Mouse (Mus musculus) thymus, postnatal 36 days (tissue): Measurements from ENCODE around the gene Gbp6.
"Not testable (repeated sequence)": the region's sequence is repeated elsewhere in the genome, so short reads cannot be mapped to it uniquely, and the experiment has no call there.

Experiments used
- DNase-seq, 2 experiments: peaks; one replicate each; pipeline ENCODE4 v3.0.0; 2022; ENCODE audit warnings: mixed read lengths in 2 of 2

Gene Gbp6

DNA sequence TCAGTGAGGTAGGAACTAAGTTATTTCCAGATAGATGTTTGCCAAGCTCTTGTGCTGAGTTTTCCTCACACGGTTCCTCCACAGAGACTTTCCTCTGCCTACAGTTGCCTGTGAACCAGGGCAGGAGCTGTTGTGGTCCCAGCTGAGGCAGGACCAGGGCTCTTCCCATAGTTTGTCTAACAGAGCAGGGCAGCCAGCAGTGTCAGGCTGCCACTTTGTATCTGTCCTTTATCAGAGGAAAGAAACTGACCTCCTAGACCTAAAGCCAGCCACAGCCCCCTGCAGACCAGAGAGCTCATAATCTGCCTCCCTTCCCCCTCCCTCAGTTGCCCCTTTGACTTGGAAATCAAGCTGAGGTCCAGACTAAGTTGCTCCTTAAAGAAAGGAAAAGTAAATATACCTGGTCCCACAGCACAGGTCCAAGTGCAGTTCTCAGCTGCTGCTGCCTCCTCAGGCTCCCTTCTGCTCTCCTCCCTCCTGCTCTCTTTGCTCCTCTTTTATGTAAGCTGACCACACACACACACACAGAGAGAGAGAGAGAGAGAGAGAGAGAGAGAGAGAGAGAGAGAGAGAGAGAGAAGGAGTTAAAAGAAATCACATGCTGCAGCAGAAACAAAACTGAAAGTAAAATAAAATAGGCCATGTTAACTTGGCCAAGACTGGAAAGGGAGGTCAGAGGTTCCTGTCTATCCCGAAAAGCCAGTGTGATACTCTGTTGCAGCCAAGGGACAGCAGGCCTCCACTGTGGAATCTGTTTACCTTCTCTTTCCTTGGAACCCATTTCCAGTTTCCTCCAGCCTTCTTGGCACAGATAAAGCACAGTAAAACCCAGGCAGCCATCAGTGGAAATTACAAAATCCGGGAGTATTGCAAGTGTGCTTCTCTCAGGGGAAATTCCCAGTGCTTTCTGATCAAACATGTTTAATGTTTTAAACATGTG is at the start of gene Gbp6, which contains the start of gene Gm43302:
Gene Gbp6 (minus strand): TSS at position 473 of the 940 bp plus-strand sequence.
Gene Gm43302 (minus strand): TSS at position 470 of the 940 bp plus-strand sequence.
- DNase-seq, result not testable (repeated sequence)

DNA sequence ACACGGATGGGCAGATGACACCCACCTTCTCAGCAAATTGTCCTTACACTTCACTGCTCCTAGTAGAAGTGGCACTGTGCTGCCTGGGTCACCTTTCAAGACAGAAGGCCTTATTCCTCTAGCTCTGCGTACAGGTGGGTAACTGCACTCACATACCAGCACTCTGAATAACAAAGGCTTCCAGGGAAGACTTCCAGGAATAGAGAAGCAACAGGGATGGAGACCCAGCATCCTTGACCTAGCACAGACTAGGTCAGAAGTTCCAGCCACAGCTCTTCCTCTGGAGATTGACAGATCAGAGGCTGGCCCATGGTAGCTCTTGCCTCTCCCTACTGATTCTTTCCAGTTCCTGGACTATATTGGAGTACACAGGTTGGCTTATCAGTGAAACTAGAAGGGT is 47.8 kb upstream of the Gbp6 start:
- no peak for DNase-seq

DNA sequence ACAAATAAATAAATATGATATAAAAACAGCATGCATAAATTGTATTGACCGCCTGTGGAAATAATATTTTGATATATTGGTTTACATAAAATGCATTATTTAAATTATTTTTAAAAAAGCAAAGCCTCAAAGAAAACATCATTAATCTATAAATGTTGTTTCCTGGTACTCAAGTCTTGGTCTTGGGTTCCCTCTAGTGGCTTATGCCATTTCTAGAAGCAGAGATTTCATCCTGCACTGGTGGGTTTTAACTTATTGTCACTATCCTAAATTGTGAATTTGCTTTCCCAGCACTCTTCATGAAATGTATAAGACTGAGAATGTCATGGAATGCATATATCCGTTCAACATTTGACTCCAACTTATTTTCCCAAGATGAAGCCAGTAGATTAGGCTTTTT is 29.0 kb upstream of the Gbp6 start:
- no peak for DNase-seq

DNA sequence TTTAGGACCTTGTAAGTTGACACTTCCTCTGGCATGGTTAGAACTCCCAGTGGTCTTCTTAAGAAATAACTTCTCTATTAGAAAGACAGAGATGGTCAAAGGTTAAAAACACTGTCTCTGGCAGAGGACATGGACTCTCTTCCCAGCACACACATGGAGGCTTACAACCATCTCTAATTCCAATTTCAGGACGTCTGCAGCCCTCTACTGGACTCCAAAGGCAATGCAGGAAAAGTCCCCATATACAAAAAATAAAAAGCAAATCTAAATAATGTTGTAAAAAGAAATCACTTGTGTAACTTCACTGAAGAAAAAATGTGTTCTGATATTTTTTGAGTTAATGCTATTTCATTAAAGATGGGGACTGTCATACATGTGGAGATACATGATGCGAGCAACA is 17.4 kb upstream of the Gbp6 start:
- DNase-seq, result no peak

DNA sequence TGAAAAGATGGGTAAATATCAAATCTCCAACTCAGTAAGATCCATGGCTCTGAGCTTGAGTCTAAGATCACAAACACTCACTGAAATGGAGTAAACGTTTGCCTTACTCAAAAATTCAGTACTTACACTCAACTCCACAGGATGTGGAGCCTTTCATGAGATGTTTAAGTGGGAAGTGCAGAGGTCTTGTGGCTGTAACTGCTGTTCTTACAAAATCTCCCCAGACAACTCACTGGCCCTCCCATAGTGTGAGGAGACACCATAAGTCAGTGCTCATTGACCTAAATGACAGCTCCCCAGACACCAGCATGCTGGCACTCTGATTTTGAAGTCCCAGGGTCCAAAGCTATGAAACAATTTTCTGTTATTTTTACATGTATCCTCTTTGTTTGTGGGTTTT is 15.7 kb upstream of the Gbp6 start:
- not testable (repeated sequence) for DNase-seq

DNA sequence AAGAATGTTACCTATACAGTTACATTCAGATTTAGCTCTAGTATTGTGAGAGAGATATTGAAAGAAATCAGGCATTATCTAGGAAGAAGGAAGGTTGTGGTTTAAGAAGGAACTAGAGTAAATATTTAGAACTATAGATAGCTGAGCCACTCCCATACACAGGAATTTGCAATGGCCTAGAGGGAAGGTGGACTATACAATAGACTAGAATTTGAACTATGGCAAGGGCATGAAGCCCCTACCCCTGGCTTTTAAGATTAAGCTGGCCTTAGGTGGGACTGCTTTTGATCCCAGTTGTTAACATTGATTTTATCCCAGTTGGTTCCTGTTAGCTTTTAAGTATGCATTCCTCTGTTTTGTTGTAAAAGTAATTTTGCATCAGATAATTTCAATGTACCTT is 13.4 kb upstream of the Gbp6 start:
- not testable (repeated sequence) for DNase-seq

DNA sequence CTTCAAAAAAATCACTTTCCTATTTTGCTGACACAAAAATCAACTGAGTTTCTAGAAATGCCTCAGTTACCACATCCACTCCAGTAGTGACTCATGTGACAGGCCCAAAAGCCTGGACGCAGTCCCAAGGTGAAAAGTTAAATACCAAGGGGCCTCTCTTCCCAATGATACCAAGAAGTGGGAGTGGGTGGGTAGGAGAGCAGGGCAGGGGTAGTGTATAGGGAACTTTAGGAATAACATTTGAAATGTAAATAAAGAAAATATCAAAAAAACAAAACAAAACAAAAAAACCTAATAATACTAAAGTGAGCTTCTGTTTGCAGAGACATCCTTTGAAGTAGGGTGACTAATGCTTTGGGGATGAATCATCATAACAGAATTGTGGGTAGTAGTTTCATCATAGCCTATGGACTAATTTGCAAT is 12.7 kb upstream of the Gbp6 start:
- no peak for DNase-seq

DNA sequence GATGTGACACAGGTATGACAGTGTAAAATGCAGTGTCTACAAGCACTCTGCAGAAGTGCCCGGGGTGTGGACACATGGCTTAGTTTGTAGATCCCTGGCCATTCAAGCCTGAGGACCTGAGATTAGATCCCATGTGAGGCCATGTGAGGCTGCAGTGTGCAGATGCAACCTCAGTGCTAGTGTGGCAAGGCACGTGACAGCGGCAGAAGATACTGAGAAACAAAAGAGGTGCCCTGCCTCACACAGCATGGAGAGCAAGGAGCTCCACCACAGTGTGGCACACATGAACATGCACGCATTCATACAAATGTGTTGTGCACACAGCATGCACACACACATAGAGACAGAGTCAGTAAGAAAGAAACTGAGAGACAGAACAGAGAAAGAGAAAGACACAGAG is 12.2 kb upstream of the Gbp6 start:
- peak; percentile 44 to 54 for DNase-seq

DNA sequence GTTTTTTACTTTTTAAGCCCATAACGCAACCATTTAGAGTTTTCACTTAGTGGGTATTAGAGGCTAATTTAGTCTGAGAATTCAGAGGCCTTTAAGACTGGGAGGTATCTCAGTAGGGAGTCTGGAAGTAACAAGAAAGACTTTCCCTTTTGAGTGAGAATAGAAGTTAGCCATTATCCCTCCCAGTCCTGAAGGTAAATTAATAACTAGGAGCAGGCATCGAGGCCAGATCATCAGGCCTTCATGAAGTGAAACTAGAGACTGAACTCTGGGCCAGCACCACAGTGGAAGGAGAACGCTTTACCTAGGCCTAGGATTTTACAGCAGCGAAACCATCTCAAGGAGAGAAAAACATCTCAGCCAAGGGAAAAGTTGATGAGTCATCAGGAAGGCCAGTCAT is 8.5 kb upstream of the Gbp6 start:
- no peak for DNase-seq

DNA sequence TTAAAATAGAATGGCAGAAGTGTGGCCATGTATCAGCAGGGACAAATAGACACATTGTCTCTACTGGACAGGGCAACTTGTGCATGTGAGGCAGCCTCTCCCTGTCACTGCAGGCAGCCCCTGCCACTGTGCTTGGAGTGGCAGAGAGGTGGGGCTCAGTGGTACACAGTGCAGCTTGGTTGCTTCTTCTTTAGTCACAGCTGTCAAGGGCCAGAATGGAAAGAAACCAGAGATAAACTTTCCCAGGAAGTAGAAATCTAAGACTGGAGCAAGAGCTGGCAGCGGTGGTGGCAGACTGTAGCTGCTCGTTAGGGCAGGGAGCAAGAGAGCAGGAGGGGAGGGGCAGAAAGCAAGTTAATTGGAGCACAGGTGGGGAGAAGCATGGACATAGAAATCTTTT is 8.0 kb upstream of the Gbp6 start:
- no peak for DNase-seq

DNA sequence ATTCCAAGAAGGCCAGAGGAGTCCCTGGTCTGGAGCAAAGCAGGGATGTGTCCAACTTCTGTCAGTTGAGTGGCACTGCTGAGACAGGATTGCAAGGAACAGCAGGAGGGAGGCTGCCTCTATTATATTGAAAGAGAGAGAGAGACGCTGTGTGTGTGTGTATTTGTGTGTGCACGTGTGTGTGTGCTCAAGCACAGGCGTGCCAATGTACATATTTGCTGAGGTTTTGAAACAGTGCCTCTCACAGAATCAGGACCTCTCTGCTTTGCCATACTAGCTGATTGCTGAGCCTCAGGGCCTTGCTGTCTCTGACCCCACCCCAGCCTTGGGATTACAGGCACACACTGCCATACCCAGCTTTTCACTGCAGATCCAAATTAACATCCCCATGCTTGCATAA is 2.2 kb upstream of the Gbp6 start:
- DNase-seq, result no peak

DNA sequence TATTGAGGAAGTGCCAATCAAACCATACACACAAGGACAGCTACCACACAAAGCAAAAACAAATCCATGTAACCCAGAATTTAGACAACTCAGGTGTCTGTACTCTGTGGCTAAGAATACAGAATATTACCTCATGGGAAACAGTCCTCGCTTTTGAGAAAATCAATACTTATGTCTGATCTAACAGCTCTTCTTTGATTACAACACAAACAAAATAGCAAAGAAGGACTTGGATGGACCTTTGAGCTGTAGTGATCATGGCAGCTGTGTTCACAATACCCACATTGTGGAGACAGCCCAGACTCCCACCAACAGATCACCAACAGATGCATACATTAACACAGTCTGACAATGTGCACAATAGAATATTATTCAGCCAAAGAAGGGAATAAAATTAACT is 1.0 kb downstream of the Gbp6 start:
- DNase-seq, result no peak

DNA sequence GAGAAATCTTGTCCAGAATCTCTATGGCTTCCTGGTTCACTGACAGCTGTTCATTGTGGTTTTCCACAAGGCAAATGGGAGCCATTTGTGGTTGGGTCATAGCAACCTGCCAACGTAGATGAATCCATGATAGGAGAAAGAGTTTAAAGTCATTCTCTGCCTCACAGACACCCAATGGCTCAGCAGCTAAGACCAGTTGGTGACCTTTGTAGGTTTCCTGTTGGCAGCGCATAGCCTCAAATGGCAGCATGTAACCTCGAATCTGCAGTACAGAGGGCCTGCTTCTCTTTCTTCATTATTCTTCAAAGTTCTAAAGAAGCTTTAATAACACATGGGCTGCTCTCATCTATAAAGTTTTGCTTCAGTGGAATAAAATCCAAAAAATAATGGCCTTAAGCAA is 2.6 kb downstream of the Gbp6 start:
- DNase-seq, result not testable (repeated sequence)

DNA sequence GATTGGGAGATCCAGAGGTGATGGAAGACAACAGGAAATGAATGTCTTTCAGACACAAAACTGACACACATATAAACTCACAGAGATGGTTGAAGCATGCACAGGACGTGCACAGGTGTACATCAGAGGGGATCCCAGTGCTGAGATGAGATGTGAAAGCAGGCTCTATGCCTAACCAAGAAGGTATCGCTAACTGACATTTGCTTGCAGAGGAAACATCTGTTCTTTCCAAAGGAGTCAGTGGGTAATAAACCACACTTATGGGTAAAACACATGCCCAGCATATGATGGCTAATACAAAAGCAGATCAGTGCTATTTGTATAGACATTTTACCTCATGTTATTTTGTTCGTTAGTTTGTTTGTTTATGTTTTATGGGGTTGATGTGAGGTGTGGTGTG is 32.8 kb downstream of the Gbp6 start:
- not testable (repeated sequence) for DNase-seq

DNA sequence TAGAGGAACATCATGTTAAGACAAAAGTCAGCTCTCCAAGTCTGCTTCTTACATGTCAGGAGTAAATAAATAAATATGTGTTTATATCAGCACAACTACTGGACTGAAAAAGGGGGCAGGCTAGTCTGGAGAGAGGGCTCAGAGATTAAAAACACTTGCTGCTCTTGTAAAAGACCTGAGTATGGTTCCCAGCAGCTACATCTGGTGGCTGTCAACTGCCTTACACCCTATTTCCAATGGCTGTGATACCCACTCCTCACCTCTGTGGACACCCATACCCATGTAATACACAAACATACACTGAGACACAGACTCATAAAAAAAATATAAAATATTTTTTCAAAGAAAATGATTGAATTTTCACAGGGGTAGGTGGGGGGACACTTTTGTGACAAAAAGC is 41.0 kb downstream of the Gbp6 start:
- DNase-seq, result peak in 1 of 2 experiments; percentile 28

DNA sequence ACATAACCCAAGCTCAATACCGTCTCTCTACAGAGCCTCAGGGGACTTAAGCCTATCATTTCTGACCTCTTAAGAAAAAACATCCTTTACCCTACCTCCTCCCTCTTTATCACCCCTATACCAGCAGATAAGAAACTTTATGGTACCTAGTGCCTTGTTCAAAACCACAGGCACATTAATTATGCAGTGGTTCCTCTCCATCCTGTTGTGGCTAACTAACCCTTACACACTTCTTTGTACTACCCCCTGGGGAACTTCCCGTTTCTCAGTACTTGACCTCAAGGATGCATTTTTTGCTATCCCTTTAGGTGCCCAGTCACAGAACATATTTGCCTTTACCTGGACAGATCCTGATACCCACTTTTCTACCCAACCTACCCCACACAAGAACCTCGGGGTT is 48.8 kb downstream of the Gbp6 start:
- DNase-seq, result not testable (repeated sequence)

DNA sequence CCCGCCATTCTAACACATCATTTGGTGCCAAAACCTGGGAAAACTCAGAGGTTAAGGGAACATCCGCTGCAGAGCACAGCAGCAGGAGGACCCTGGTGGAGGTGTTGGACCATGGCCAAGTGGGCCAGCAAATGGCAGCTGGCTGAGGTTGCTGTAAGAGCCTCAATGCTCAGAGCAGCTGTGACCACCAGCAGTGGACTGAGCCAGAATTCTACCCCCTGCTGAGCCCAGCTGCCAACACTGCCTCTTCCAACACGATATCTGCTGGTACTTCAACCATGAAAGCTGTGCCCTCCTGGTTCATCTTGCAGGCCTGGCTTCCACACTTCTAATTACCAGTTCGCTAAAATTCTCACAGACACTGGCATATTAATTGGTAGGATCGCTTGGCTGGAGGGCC is 52.5 kb downstream of the Gbp6 start:
- DNase-seq, result not testable (repeated sequence)

DNA sequence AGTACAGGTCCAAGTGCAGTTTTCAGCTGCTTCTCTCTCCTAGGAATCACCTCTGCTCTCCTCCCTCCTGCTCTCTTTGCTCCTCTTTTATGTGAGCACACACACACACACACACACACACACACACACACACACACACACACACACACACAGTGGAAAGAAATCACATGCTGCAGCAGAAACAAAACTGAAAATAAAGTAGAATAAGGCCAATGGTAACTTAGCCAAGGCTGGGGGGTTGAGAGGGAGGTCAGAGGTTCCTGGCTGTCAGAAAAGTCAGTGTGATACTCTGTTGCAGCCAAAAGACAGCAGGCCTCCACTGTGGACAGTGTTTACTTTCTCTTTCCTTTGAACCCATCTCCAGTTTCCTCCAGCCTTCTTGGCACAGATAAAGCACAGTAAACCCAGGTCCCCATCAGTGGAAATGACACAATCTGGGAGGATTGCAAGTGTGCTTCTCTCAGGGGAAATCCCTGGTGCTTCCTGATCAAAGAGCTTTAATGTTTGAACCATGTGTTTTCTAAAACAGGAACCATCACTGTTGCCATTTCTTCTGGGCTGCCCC is 53.9 kb downstream of the Gbp6 start, which contains the start of gene Gbp10:
Gene Gbp10 (minus strand): TSS at position 51 of the 565 bp plus-strand sequence.
- DNase-seq, result not testable (repeated sequence)

DNA sequence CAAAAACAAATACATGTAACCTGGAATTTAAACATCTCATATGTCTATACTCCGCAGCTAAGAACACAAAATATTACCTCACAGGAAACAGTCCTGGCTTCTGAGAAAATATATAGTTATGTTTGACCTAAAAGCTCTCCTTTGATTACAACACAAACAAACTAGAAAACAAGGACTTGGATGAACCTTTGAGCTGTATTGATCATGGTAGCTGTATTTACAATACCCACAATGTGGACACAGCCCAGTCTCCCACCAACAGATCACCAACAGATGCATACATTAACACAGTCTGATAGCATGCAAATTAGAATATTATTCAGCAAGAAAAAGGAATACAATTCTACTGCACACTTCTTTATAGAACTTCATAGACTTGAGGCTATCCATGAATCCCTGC is 55.1 kb downstream of the Gbp6 start:
- not testable (repeated sequence) for DNase-seq

DNA sequence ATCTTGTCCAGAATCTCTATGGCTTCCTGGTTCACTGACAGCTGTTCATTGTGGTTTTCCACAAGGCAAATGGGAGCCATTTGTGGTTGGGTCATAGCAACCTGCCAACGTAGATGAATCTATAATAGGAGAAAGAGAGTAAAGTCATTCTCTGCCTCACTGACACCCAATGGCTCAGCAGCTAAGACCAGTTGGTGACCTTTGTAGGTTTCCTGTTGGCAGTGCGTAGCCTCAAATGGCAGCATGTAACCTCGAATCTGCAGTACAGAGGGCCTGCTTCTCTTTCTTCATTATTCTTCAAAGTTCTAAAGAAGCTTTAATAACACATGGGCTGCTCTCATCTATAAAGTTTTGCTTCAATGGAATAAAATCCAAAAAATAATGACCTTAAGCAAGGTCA is 57.5 kb downstream of the Gbp6 start:
- DNase-seq, result not testable (repeated sequence)
